Mouse (Mus musculus) CH12.LX (cell line): Measurements from ENCODE around the gene Pknox2. TPM values are rescaled to one million over a fixed set of nuclear protein-coding genes. Genes with fewer than 3 reads are reported as not detected.

Experiments used
- DNase-seq: peaks from one replicate; pipeline ENCODE4 v3.0.0-alpha.2; 2013; ENCODE audit errors: extremely low read depth
- H3K27ac ChIP-seq: 2 replicates; pipeline ENCODE4 v1.5.1; 2012; ENCODE audit warnings: low read depth, mild to moderate bottlenecking, control low read depth, moderate library complexity; ENCODE audit not compliant: insufficient read depth
- H3K27me3 ChIP-seq: replicated peaks from 2 replicates; pipeline ENCODE3; 2012; ENCODE audit warnings: inconsistent platforms
- H3K36me3 ChIP-seq, 2 experiments: replicated peaks in 1 of 2; 2 replicates each; pipeline versions ENCODE3 to v1.6.1; 2012; ENCODE audit warnings: inconsistent platforms in 1 of 2, low read length in 1 of 2, mild to moderate bottlenecking in 1 of 2, mixed read lengths in 1 of 2, moderate library complexity in 1 of 2; ENCODE audit not compliant: control insufficient read depth in 1 of 2, insufficient read depth in 1 of 2
- H3K4me1 ChIP-seq, 2 experiments: 2 replicates each; pipeline ENCODE4 v1.6.1; 2012; ENCODE audit warnings: inconsistent platforms in 1 of 2, moderate library complexity in 1 of 2; ENCODE audit not compliant: insufficient read depth in 2 of 2, control insufficient read depth in 1 of 2
- H3K4me2 ChIP-seq: 2 replicates; pipeline ENCODE4 v1.6.1; 2012; ENCODE audit warnings: low read depth, mild to moderate bottlenecking, control low read depth; ENCODE audit not compliant: poor library complexity, insufficient read depth, severe bottlenecking
- H3K4me3 ChIP-seq, 3 experiments: fragments of 150-350 bp in 1 of 3; sonication (generic) in 1 of 3; replicated peaks in 1 of 3; 2 replicates each; pipeline versions ENCODE3 to v1.5.1; 2011 to 2012; ENCODE audit warnings: low read depth in 2 of 3, low read length in 2 of 3, mild to moderate bottlenecking in 2 of 3, moderate library complexity in 2 of 3, control low read depth in 1 of 3, improper control_type of control experiment in 1 of 3, inconsistent platforms in 1 of 3, mixed read lengths in 1 of 3; ENCODE audit not compliant: poor library complexity in 1 of 3
- H3K79me2 ChIP-seq: replicated peaks from 2 replicates; pipeline ENCODE4 v1.6.1; 2012; ENCODE audit warnings: mild to moderate bottlenecking, moderate library complexity; ENCODE audit not compliant: control insufficient read depth, poor library complexity, insufficient read depth, severe bottlenecking; ENCODE audit errors: extremely low read depth
- H3K9ac ChIP-seq: 2 replicates; pipeline ENCODE4 v1.6.1; 2012; ENCODE audit warnings: low read depth, mild to moderate bottlenecking, control low read depth, moderate library complexity; ENCODE audit not compliant: insufficient read depth
- H3K9me3 ChIP-seq: replicated peaks from 2 replicates; pipeline ENCODE3; 2012; ENCODE audit warnings: low read length, inconsistent platforms, mixed read lengths
- BHLHE40 ChIP-seq: IDR thresholded peaks from 2 replicates; pipeline ENCODE4 v1.6.1; 2011; ENCODE audit warnings: mild to moderate bottlenecking, low read depth, low read length, improper control_type of control experiment
- CHD2 ChIP-seq: IDR thresholded peaks from 2 replicates; pipeline ENCODE4 v1.6.1; 2011; ENCODE audit warnings: low read length, improper control_type of control experiment
- CTCF ChIP-seq, 2 experiments: IDR thresholded peaks in 1 of 2; conservative IDR thresholded peaks in 1 of 2; 2 replicates each; pipeline ENCODE4 v1.5.1; 2011 to 2012; ENCODE audit warnings: low read depth in 2 of 2, low read length in 2 of 2, improper control_type of control experiment in 1 of 2, inconsistent platforms in 1 of 2, mild to moderate bottlenecking in 1 of 2, moderate library complexity in 1 of 2
- E2F4 ChIP-seq: IDR thresholded peaks from 2 replicates; pipeline ENCODE4 v1.6.1; 2011; ENCODE audit warnings: low read depth, low read length, improper control_type of control experiment; ENCODE audit not compliant: insufficient replicate concordance
- ELF1 ChIP-seq: IDR thresholded peaks from 2 replicates; pipeline ENCODE4 v1.6.1; 2014; ENCODE audit warnings: low read depth, mild to moderate bottlenecking, inconsistent platforms, low read length, improper control_type of control experiment
- EP300 ChIP-seq: IDR thresholded peaks from 2 replicates; pipeline ENCODE4 v1.6.1; 2011; ENCODE audit warnings: low read length, improper control_type of control experiment
- ETS1 ChIP-seq: conservative IDR thresholded peaks from 2 replicates; pipeline ENCODE4 v1.6.1; 2012; ENCODE audit warnings: low read depth, mild to moderate bottlenecking, inconsistent platforms, low read length, improper control_type of control experiment, moderate library complexity
- IRF4 ChIP-seq: IDR thresholded peaks from 2 replicates; pipeline ENCODE4 v1.6.1; 2014; ENCODE audit warnings: low read depth, mild to moderate bottlenecking, inconsistent platforms, low read length, improper control_type of control experiment
- JUN ChIP-seq: IDR thresholded peaks from 2 replicates; pipeline ENCODE4 v1.6.1; 2011; ENCODE audit warnings: low read depth, mild to moderate bottlenecking, low read length, improper control_type of control experiment, moderate library complexity; ENCODE audit not compliant: insufficient read depth
- JUND ChIP-seq: conservative IDR thresholded peaks from 2 replicates; pipeline ENCODE4 v1.6.1; 2011; ENCODE audit warnings: low read depth, low read length, improper control_type of control experiment
- MAFK ChIP-seq: IDR thresholded peaks from 2 replicates; pipeline ENCODE4 v1.6.1; 2011; ENCODE audit warnings: low read length, improper control_type of control experiment; ENCODE audit not compliant: insufficient replicate concordance
- MEF2A ChIP-seq: IDR thresholded peaks from 2 replicates; pipeline ENCODE4 v1.6.1; 2014; ENCODE audit warnings: low read depth, mild to moderate bottlenecking, inconsistent platforms, low read length, improper control_type of control experiment, borderline replicate concordance
- MXI1 ChIP-seq: IDR thresholded peaks from 2 replicates; pipeline ENCODE4 v1.6.1; 2011; ENCODE audit warnings: mild to moderate bottlenecking, low read depth, low read length, improper control_type of control experiment
- NRF1 ChIP-seq: IDR thresholded peaks from 2 replicates; pipeline ENCODE4 v1.6.1; 2014; ENCODE audit warnings: low read depth, mild to moderate bottlenecking, inconsistent platforms, low read length, improper control_type of control experiment, moderate library complexity
- RAD21 ChIP-seq: IDR thresholded peaks from 2 replicates; pipeline ENCODE4 v1.6.1; 2011; ENCODE audit warnings: low read depth, mild to moderate bottlenecking, low read length, improper control_type of control experiment, moderate library complexity
- SMC3 ChIP-seq: IDR thresholded peaks from 2 replicates; pipeline ENCODE4 v1.6.1; 2011; ENCODE audit warnings: low read depth, low read length, improper control_type of control experiment
- UBTF ChIP-seq: IDR thresholded peaks from 2 replicates; pipeline ENCODE4 v1.6.1; 2012; ENCODE audit warnings: low read depth, mild to moderate bottlenecking, inconsistent platforms, low read length, improper control_type of control experiment, moderate library complexity
- ZC3H11A ChIP-seq: IDR thresholded peaks from 2 replicates; pipeline ENCODE4 v1.6.1; 2012; ENCODE audit warnings: low read depth, mild to moderate bottlenecking, inconsistent platforms, low read length, improper control_type of control experiment
- ZMIZ1 ChIP-seq: IDR thresholded peaks from 2 replicates; pipeline ENCODE4 v1.6.1; 2012; ENCODE audit warnings: low read depth, mild to moderate bottlenecking, inconsistent platforms, low read length, improper control_type of control experiment
- dilution Hi-C: fragments of 300-500 bp; cut with MboI; formaldehyde crosslinking; loops from 2 replicates; pipeline ENCODE4 v1.14.3; 2020; ENCODE audit warnings: low sequenced_read_pairs; ENCODE audit not compliant: extremely low pct_unique_long_range_greater_than_20kb, extremely low pct_ligation_motif_present
- in situ Hi-C: fragments of 300-500 bp; cut with MboI; formaldehyde crosslinking; loops from 3 replicates; pipeline ENCODE4 v1.14.3; 2019; ENCODE audit warnings: low sequenced_read_pairs, low pct_ligation_motif_present, low pct_unique_long_range_greater_than_20kb, mixed read lengths
- polyA plus RNA-seq: library from polyadenylated mRNA; unstranded; fragments of >175 nt; gene quantifications from 2 replicates; pipeline ENCODE4 v1.2.1, GENCODE M21; 2012; ENCODE audit warnings: low read depth; ENCODE audit not compliant: insufficient read length
- total RNA-seq, 2 experiments: library from RNA; depleted of rRNA; stranded (reverse); fragments of 300-350 nt in 1 of 2; fragments of >200 nt in 1 of 2; gene quantifications; 2 replicates each; pipeline ENCODE4 v1.2.3; 2012 to 2014

The Pknox2 gene
- total and polyA plus RNA-seq, 3 experiments, result 0.08 to 0.11 TPM; not detected in 1

- in situ Hi-C loops, result no loop called here
- Histone ChIP-seq H3K9ac (no peak overlapping the region), H3K4me2 (no peak overlapping the region), H3K9me3 (no peaks in the 10 kb centered on the region), H3K79me2 (no peaks in the 10 kb centered on the region), H3K27ac (no peak overlapping the region), H3K4me1 (no peaks in the 10 kb centered on the region), H3K4me3 (no peak overlapping the region), H3K36me3 (no peaks in the 10 kb centered on the region), H3K27me3 (peaks cover 25% of the 10 kb centered on the region)
- DNase-seq, result no peak
- dilution Hi-C loops, result no loop called here
- TF ChIP-seq ELF1 (no peak), JUN (no peak)
These were observed 21.0 kb downstream of the Pknox2 start for GRCm38 (mm10) chr9:37126197-37126596.

- H3K27me3 ChIP-seq, result peaks cover 25% of the 10 kb centered on the region
- DNase-seq, result no peak
- H3K27ac ChIP-seq, result no peak overlapping the region
- in situ Hi-C loops, result no loop called here
- no peaks in the 10 kb centered on the region for H3K36me3 ChIP-seq
- H3K4me1 ChIP-seq, result no peaks in the 10 kb centered on the region
- TF ChIP-seq MEF2A, result no peak
- TF ChIP-seq CHD2, result no peak
- peak; percentile 40 for TF ChIP-seq RAD21
- TF ChIP-seq SMC3, result peak; percentile 36; the same call in 1 of the 2 replicates
- TF ChIP-seq CTCF (conservative IDR thresholded peaks at IDR 0.05 in 1 of 2, IDR thresholded peaks at IDR 0.05 in 1 of 2; ENCODE audit: low read depth in 2 of 2, low read length in 2 of 2), result peak in 1 of 2 experiments; percentile 53; a peak in 2 of 4 replicates
- H3K79me2 ChIP-seq, result no peaks in the 10 kb centered on the region
- dilution Hi-C loops, result no loop called here
- H3K9me3 ChIP-seq, result no peaks in the 10 kb centered on the region
- H3K4me3 ChIP-seq, result no peak overlapping the region
- H3K4me2 ChIP-seq, result no peak overlapping the region
- H3K9ac ChIP-seq, result no peak overlapping the region
These were observed 22.3 kb downstream of the Pknox2 start for GRCm38 (mm10) chr9:37124696-37125480.

GRCm38 (mm10) chr9:37123384-37123783 is 23.8 kb downstream of the Pknox2 start:
- dilution Hi-C loops, result no loop called here
- TF ChIP-seq MAFK (no peak), NRF1 (no peak), MXI1 (no peak), ZMIZ1 (no peak), ETS1 (no peak), BHLHE40 (no peak), EP300 (no peak), RAD21 (no peak), ZC3H11A (no peak), E2F4 (no peak), UBTF (no peak), IRF4 (no peak), JUND (no peak)
- TF ChIP-seq, all 38 proteins: peak for 0
- in situ Hi-C loops, result no loop called here

More at GRCm38 (mm10) chr9:37123384-37123783, 23.8 kb downstream of the Pknox2 start:
- no peak for DNase-seq
- Histone ChIP-seq H3K27ac (no peak overlapping the region), H3K9me3 (no peaks in the 10 kb centered on the region), H3K4me3 (no peak overlapping the region), H3K79me2 (no peaks in the 10 kb centered on the region), H3K4me1 (no peaks in the 10 kb centered on the region), H3K36me3 (no peaks in the 10 kb centered on the region), H3K27me3 (peaks cover 25% of the 10 kb centered on the region), H3K9ac (no peak overlapping the region), H3K4me2 (no peak overlapping the region)
